Comparison of ENCODE assay signal across 10 mouse cellular contexts in the genomic region with DNA sequence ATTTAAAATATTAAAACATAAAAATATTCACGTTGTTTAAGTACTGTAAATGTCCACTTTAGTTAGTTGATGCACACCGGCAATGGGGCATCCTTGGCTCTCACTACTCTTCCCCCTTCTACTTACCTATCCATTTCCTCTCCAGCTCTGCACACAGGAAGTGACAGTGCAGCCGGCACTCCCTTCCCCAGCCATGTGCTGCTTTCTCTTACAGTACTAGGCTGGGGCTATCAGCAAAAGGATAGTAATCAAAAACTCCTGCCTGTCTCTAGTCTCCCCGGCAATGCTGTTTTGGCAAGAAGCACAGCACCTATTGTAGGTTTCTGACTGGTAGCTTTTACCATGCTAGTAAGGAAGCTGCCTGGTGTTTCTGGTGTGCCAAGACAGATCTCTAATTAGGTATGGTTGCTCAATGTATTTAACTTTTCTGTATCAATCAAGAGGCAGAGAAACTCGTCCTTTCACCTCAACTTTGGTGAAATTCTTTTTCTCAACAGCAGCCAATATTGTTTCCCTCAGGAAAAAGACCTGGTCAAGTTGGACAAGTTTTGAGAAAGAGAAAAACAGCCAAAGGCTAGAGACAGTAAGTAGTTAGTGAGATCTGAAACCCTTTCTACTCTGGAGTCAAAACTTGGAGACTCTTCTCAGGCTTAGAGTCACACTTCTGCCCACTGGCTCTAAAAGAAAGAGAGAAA.
A peak's percentile ranks its signal among the peaks of the same experiment; 100 is the strongest.
DNase-seq lines count a peak whose midpoint lies in the region; ATAC-seq lines count a peak whose summit lies in the region.
"Had no signal": no experiment of that assay in that cellular context is flagged by ENCODE, and none has a peak within 500 bp of the region (broad histone marks: within the 10 kb centered on the region; RNA-seq: fewer than 3 reads in every experiment).

No protein-coding gene starts in this region.

- DNase-seq in spleen, postnatal 36 days (ENCODE audit: low spot score in 2 of 2) = peak; percentile 34 to 40
- DNase-seq in spleen, adult 12 weeks (ENCODE audit: low spot score) = no peak
- peak; percentile 21 to 41 for DNase-seq in thymus, adult 18-20 months
- DNase-seq in liver = no peak
- no peak for DNase-seq in adrenal gland, postnatal 25 days
- DNase-seq in yolk sac, embryonic 10.5 days (ENCODE audit: low spot score) = no peak
- DNase-seq: cerebellum, adult 8-10 months; heart, adult 18-20 months; heart, postnatal 10 days had no signal

- peak; percentile 57 to 61; a peak in 3 of 4 replicates for ATAC-seq in hematopoietic stem cell, adult 5-6 weeks (replicated peaks in 1 of 2; ENCODE audit: insufficient read depth in 1 of 2, low FRiP score in 2 of 2, low TSS enrichment in 1 of 2, low read depth in 1 of 2, poor library complexity in 2 of 2, severe bottlenecking in 2 of 2)

Comparison
In these comparisons a context has a peak if more than half of its experiments do, and no peak if none do; other contexts are left out.
1. DNase-seq: peak in spleen, postnatal 36 days (2 of 2) and thymus, adult 18-20 months (2 of 2); none in spleen, adult 12 weeks (single experiment), liver (single experiment), adrenal gland, postnatal 25 days (single experiment) and yolk sac, embryonic 10.5 days (single experiment).